Mouse (Mus musculus) intestine, postnatal 0 days (tissue): ENCODE measurements around the gene Msl1. TPM values are rescaled to one million over a fixed set of nuclear protein-coding genes. Genes with fewer than 3 reads are reported as not detected.

Source experiments
- ATAC-seq: fragments of 200-750 bp; cut with Nextera tagmentation; 2 replicates; pipeline ENCODE4 v1.8.0; 2017; ENCODE audit warnings: mild to moderate bottlenecking, moderate TSS enrichment, moderate library complexity
- H3K27ac ChIP-seq: fragments of 300-500 bp; sonication (generic); 2 replicates; pipeline ENCODE4 v1.5.1; 2014; ENCODE audit warnings: mild to moderate bottlenecking, low read depth, low read length, moderate library complexity
- H3K27me3 ChIP-seq: fragments of 300-500 bp; sonication (generic); replicated peaks from 2 replicates; pipeline ENCODE4 v1.6.1; 2014; ENCODE audit warnings: low read length, mixed read lengths; ENCODE audit not compliant: control insufficient read depth, insufficient read depth
- H3K36me3 ChIP-seq: fragments of 300-500 bp; sonication (generic); 2 replicates; pipeline ENCODE4 v1.6.1; 2014; ENCODE audit warnings: mild to moderate bottlenecking, moderate library complexity; ENCODE audit not compliant: control insufficient read depth, insufficient read depth
- H3K4me1 ChIP-seq: fragments of 300-500 bp; sonication (generic); replicated peaks from 2 replicates; pipeline ENCODE4 v1.6.1; 2014; ENCODE audit warnings: antibody characterized with exemption, low read length, mixed read lengths; ENCODE audit not compliant: control insufficient read depth, insufficient read depth
- H3K4me2 ChIP-seq: fragments of 300-500 bp; sonication (generic); replicated peaks from 2 replicates; pipeline ENCODE4 v1.6.1; 2014; ENCODE audit warnings: low read depth, mild to moderate bottlenecking, moderate library complexity
- H3K4me3 ChIP-seq: fragments of 300-500 bp; sonication (generic); 2 replicates; pipeline ENCODE4 v1.5.1; 2014; ENCODE audit warnings: low read depth, low read length
- H3K9ac ChIP-seq: fragments of 300-500 bp; sonication (generic); 2 replicates; pipeline ENCODE4 v1.6.1; 2014; ENCODE audit warnings: mild to moderate bottlenecking, low read depth, low read length
- H3K9me3 ChIP-seq: fragments of 300-500 bp; sonication (generic); 2 replicates; pipeline ENCODE4 v1.6.1; 2016; ENCODE audit warnings: mixed run types; ENCODE audit not compliant: control insufficient read depth
- CTCF ChIP-seq: sonication (generic); IDR thresholded peaks from 2 replicates; pipeline ENCODE4 v1.5.1; 2016; ENCODE audit warnings: low read depth, mild to moderate bottlenecking, control low read depth, antibody characterized with exemption, moderate library complexity
- WGBS: fragments of 180-500 bp; shearing (Covaris S2); extraction: QIAGEN DNeasy Blood & Tissue Kit; methylation state at CpG from one replicate; pipeline ENCODE4 v1.1.7; 2014; 5-methylcytosine and 5-hydroxymethylcytosine counted together
- polyA plus RNA-seq: library from polyadenylated mRNA; unstranded; fragments of >200 nt; fragmentation: Nextera tagmentation; extraction: Ambion mirVana; gene quantifications from 2 replicates; pipeline ENCODE4 v1.2.1, GENCODE M21; 2015

Msl1 gene
- polyA plus RNA-seq, 1 experiment from 2014 or later, result 12.6 TPM

DNA sequence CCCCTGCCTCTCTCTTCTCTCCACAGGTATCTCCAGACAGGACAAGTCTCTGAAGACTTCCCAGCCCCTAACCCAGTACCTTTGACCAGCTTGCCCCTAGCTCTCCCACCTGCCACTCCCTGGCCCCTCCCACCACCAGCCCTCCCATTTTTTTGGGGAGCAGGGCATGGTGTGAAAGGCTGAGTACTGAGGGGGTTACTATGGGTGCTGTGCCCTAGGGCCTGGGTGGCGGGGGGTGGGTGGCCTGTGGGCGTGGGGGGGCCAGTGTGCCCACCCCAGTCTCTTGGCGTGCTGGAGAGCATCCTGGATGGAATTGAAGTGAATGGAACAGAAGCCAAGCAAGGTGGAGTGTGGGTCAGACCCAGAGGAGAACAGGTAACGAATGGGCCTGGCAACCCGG, 42.1 kb upstream of the Msl1 start:
- no peak overlapping the region for H3K4me3 ChIP-seq
- 78% methylated on average over 5 of the region's 5 CpGs for WGBS
- peak overlapping the region; percentile 17; the same call in 1 of the 2 replicates for H3K9ac ChIP-seq
- H3K27me3 ChIP-seq, result no peaks in the 10 kb centered on the region
- 0 out of 2 replicates have a peak overlapping the region, but pooled peaks have one; percentile 44 for H3K4me2 ChIP-seq
- no peaks in the 10 kb centered on the region for H3K9me3 ChIP-seq
- peak overlapping the region; percentile 94 for H3K27ac ChIP-seq
- no peak for TF ChIP-seq CTCF
- no peak for ATAC-seq
- peaks cover 30% of the 10 kb centered on the region for H3K36me3 ChIP-seq
- peaks cover 43% of the 10 kb centered on the region for H3K4me1 ChIP-seq

DNA sequence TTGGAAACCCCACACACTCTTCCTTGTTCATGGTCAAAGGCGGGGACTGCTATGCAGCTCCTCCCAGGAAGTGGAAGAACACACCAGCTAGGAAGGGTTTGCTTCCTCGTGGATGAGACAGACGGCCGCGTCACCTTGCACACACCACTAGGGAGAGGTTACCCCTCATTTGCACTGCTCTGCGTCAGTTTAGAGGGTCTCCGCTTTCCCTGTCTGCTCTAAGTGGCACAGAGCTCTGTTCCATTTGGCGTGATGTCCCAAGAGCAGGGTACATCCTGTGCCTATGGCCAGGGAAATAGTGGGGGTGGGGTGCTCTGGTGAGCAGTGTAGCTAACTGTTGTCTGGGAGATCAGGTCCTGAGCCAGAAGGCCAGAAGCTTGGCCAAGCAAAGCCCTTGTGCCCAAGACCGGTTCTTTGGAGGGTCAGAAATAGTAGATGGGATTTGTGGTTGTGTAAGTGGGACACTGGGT, 41.1 kb upstream of the Msl1 start:
- WGBS, result 30% methylated on average over 9 of the region's 9 CpGs
- no peak for TF ChIP-seq CTCF
- peaks cover 36% of the 10 kb centered on the region for H3K4me1 ChIP-seq
- peak overlapping the region; percentile 44 for H3K4me2 ChIP-seq
- ATAC-seq, result 0 out of 2 replicates have a peak, but pooled peaks have one; percentile 13
- peak overlapping the region; percentile 94 for H3K27ac ChIP-seq
- H3K4me3 ChIP-seq, result no peak overlapping the region
- no peaks in the 10 kb centered on the region for H3K27me3 ChIP-seq
- H3K9ac ChIP-seq, result peak overlapping the region; percentile 23; the same call in 1 of the 2 replicates
- H3K9me3 ChIP-seq, result no peaks in the 10 kb centered on the region
- peaks cover 36% of the 10 kb centered on the region for H3K36me3 ChIP-seq

DNA sequence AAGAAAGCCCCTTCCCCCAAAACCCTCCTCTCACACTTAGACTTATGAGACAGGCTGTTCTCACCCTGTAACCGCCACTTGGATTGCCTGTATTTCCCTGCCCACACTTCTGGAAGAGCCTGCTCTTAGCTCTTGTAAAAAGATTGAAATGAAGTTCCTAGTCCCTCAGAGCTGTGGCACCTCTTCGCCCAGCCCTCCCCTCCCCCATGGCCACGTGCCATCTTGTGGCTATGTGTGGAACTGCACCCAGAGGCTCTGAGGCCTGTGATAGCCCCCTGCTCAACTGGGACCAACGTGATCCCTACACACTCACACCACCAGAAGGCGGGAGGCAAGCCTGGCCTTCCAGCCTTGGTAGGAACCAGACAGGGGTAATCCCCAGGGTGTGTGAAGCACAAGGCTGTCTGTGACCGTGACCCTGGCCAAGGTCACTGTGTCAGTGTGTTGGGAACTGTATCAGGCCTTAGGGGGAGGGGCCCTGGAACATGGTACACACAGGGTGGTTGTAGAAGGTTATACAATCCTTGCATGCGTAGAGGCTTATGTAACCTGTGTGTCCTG, 40.6 kb upstream of the Msl1 start:
- Histone ChIP-seq H3K36me3 (peaks cover 36% of the 10 kb centered on the region), H3K9me3 (no peaks in the 10 kb centered on the region), H3K27me3 (no peaks in the 10 kb centered on the region), H3K4me1 (peaks cover 36% of the 10 kb centered on the region), H3K9ac (0 out of 2 replicates have a peak overlapping the region, but pooled peaks have one; percentile 23), H3K27ac (peak overlapping the region; percentile 94), H3K4me3 (no peak overlapping the region), H3K4me2 (peak overlapping the region; percentile 44)
- WGBS, result 16% methylated on average over 7 of the region's 7 CpGs
- TF ChIP-seq CTCF, result peak; percentile 98
- ATAC-seq, result peak; percentile 26

DNA sequence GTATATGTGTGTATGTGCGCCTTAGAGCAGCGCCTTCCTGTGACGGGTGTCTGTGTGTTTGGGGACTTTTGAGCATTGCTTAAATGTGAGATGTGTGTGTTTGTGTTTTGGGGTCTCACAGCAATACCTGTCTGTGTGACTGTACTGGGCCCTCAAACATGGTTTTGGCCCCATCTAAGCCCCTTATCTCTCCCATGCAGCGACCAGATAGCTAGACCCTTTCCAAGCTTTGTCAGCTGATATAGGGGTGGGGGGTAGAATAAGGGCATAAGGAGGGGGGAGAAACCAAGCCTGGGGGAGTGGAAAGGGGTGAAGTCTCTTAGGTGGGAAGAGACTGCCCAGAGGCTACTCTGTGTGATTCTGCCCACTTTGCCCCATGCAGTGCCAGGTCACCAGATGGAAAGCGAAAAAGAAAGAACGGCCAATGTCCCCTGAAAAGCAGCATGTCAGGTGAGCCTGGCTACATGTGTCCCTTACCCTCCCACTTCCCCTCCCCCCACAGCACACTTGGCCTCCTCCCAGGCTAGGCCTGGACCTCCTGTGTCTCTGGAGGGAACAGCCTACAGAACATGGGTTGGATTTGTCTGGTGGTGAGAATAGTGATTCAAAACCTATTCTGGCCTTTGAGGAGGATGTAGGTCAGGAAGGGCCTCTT, 39.5 kb upstream of the Msl1 start:
- peaks cover 28% of the 10 kb centered on the region for H3K4me1 ChIP-seq
- H3K4me3 ChIP-seq, result no peak overlapping the region
- no peak overlapping the region for H3K27ac ChIP-seq
- ATAC-seq, result no peak
- no peaks in the 10 kb centered on the region for H3K27me3 ChIP-seq
- no peak overlapping the region for H3K9ac ChIP-seq
- H3K9me3 ChIP-seq, result no peaks in the 10 kb centered on the region
- no peak for TF ChIP-seq CTCF
- no peak overlapping the region for H3K4me2 ChIP-seq
- WGBS, result 82% methylated on average over 6 of the region's 6 CpGs
- H3K36me3 ChIP-seq, result peaks cover 43% of the 10 kb centered on the region

DNA sequence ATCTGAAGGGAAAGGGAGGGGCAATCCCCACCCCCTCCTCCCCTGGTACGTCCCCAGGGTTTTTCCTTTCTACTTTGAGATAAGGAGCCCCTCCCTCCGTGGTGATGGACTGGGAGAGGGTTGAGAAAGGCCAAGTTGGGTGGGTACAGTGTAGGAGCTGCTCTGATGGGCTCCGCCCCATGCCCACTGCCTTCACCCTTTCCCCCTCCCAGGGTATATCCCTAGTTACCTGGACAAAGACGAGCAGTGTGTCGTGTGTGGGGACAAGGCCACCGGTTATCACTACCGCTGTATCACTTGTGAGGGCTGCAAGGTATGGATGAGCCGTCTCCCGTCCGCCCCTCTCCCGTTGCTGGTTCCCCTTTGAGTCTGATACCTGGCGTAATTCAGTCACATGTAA, 38.6 kb upstream of the Msl1 start:
- ATAC-seq, result no peak
- 77% methylated on average over 12 of the region's 12 CpGs for WGBS
- no peak overlapping the region for H3K27ac ChIP-seq
- no peaks in the 10 kb centered on the region for H3K27me3 ChIP-seq
- H3K4me3 ChIP-seq, result no peak overlapping the region
- no peaks in the 10 kb centered on the region for H3K9me3 ChIP-seq
- H3K4me1 ChIP-seq, result peaks cover 22% of the 10 kb centered on the region; the same call in 1 of the 2 replicates
- H3K4me2 ChIP-seq, result no peak overlapping the region
- H3K9ac ChIP-seq, result no peak overlapping the region
- TF ChIP-seq CTCF, result no peak
- peaks cover 48% of the 10 kb centered on the region for H3K36me3 ChIP-seq

DNA sequence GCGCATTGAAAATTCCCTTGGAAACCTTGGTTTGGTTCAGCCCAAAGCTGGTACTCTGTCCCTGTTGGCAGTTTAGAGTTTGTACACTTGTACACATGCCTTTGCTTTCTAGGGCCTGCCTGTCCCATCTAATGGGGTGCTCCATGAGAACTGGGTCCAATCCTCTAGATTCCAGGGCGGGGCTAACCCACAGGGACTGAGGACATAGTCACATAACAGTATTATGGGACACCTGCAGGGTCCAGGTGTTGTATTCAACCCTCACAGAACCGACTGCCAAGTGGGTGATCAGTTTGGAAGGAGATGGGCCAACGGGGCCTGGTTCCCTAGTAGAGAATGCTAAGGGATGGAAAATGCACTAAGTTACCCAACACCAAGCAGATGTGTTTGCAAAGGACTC, 33.4 kb upstream of the Msl1 start:
- H3K9ac ChIP-seq, result no peak overlapping the region
- no peak overlapping the region for H3K4me3 ChIP-seq
- 86% methylated on average over 4 of the region's 4 CpGs for WGBS
- no peak overlapping the region for H3K27ac ChIP-seq
- H3K4me2 ChIP-seq, result no peak overlapping the region
- peaks cover 68% of the 10 kb centered on the region for H3K36me3 ChIP-seq
- ATAC-seq, result no peak
- H3K4me1 ChIP-seq, result no peaks in the 10 kb centered on the region
- no peaks in the 10 kb centered on the region for H3K27me3 ChIP-seq
- no peaks in the 10 kb centered on the region for H3K9me3 ChIP-seq
- TF ChIP-seq CTCF, result no peak
